8 mouse cellular contexts compared by ENCODE assay signal in genomic region chr12:64937493-64937892, GRCm38 (mm10). TPM values are rescaled to one million over a fixed set of nuclear protein-coding genes. Genes with fewer than 3 reads are reported as not detected.
DNase-seq lines count a peak whose midpoint lies in the region; ATAC-seq and TF ChIP-seq lines count a peak whose summit lies in the region.
"Had no signal": no experiment of that assay in that cellular context is flagged by ENCODE, and none has a peak within 500 bp of the region (broad histone marks: within the 10 kb centered on the region; RNA-seq: fewer than 3 reads in every experiment).

No protein-coding gene starts in this region.

- no peak overlapping the region for H3K4me2 ChIP-seq in heart, embryonic 12.5 days
- H3K4me2 ChIP-seq: hindbrain, embryonic 15.5 days had no signal

- H3K4me3 ChIP-seq in layer of hippocampus, adult 2 months = no peak overlapping the region
- no peak overlapping the region for H3K4me3 ChIP-seq in heart, embryonic 12.5 days
- H3K4me3 ChIP-seq: hindbrain, embryonic 15.5 days had no signal

- H3K9ac ChIP-seq in heart, embryonic 12.5 days = no peak overlapping the region
- H3K9ac ChIP-seq: hindbrain, embryonic 15.5 days had no signal

- DNase-seq in layer of hippocampus, adult 2 months (ENCODE audit: low spot score in 2 of 2) = no peak
- no peak for DNase-seq in layer of hippocampus, postnatal 10 days (ENCODE audit: low spot score in 2 of 2)
- peak; percentile 45 for DNase-seq in ES-CJ7 (ENCODE audit: low read depth, low spot score)
- peak; percentile 17 for DNase-seq in retina, embryonic 14.5 days (ENCODE audit: low spot score)
- no peak for DNase-seq in right cerebral cortex, postnatal 4 days

- H3K36me3 ChIP-seq in heart, embryonic 12.5 days = peaks cover 13% of the 10 kb centered on the region

- H3K9me3 ChIP-seq in heart, embryonic 12.5 days (replicated peaks) = no peaks in the 10 kb centered on the region
- H3K9me3 ChIP-seq: hindbrain, embryonic 15.5 days had no signal

- no peaks in the 10 kb centered on the region for H3K4me1 ChIP-seq in heart, embryonic 12.5 days (replicated peaks)
- H3K4me1 ChIP-seq: hindbrain, embryonic 15.5 days had no signal

- peak; percentile 69 for ATAC-seq in erythroblast, adult 5-6 weeks (replicated peaks; ENCODE audit: low FRiP score, poor library complexity, severe bottlenecking)
- ATAC-seq in heart, embryonic 12.5 days (ENCODE audit: insufficient number of reproducible peaks, low FRiP score) = no peak

- 85% methylated on average over 2 of the region's 2 CpGs for WGBS in heart, embryonic 12.5 days

- no peak overlapping the region for H3K27ac ChIP-seq in layer of hippocampus, adult 2 months
- H3K27ac ChIP-seq in heart, embryonic 12.5 days (ENCODE audit: poor library complexity, severe bottlenecking) = no peak overlapping the region
- H3K27ac ChIP-seq: hindbrain, embryonic 15.5 days had no signal

- TF ChIP-seq CTCF in layer of hippocampus, adult 2 months (conservative IDR thresholded peaks at IDR 0.05) = peak; percentile 63

- no peaks in the 10 kb centered on the region for H3K27me3 ChIP-seq in heart, embryonic 12.5 days (replicated peaks)
- H3K27me3 ChIP-seq: hindbrain, embryonic 15.5 days had no signal

RNA-seq across cellular contexts. Expression of gene Gm527, which starts 19.8 kb away (rescaled TPM):
- 10 to 100 TPM; 10.5 to 15.7 TPM for total RNA-seq in layer of hippocampus, adult 2 months (2021)
- total RNA-seq in layer of hippocampus, postnatal 10 days (2021) = 10 to 100 TPM; 13.5 to 14.7 TPM
- not detected in 2 replicates for total RNA-seq in erythroblast, adult 5-6 weeks (2015; ENCODE audit: low replicate concordance)
- total RNA-seq in erythroblast, adult 5-6 weeks (2017; ENCODE audit: low replicate concordance) = 0.26 TPM in 1 of 2 replicates, not detected in the other
- polyA plus RNA-seq in heart, embryonic 12.5 days (2016; fragmentation: Nextera tagmentation; extraction: Ambion mirVana) = 2.2 and 2.6 TPM in 2 replicates

RNA-seq across cellular contexts. Expression of gene Klhl28, which starts 27.8 kb away (rescaled TPM):
- total RNA-seq in layer of hippocampus, adult 2 months (2021) = 10 to 100 TPM; 23.7 to 25.5 TPM
- total RNA-seq in layer of hippocampus, postnatal 10 days (2021) = 10 to 100 TPM; 23.9 to 24.8 TPM
- 2.5 and 12.7 TPM in 2 replicates for total RNA-seq in erythroblast, adult 5-6 weeks (2015; ENCODE audit: low replicate concordance)
- 6.7 and 8.9 TPM in 2 replicates for total RNA-seq in erythroblast, adult 5-6 weeks (2017; ENCODE audit: low replicate concordance)
- 11.3 and 11.4 TPM in 2 replicates for polyA plus RNA-seq in heart, embryonic 12.5 days (2016; fragmentation: Nextera tagmentation; extraction: Ambion mirVana)

RNA-seq across cellular contexts. Expression of gene Togaram1, which starts 28.1 kb away (rescaled TPM):
- 10 to 100 TPM; 49.7 to 50.8 TPM for total RNA-seq in layer of hippocampus, adult 2 months (2021)
- total RNA-seq in layer of hippocampus, postnatal 10 days (2021) = 10 to 100 TPM; 34.1 to 36.1 TPM
- total RNA-seq in erythroblast, adult 5-6 weeks (2015; ENCODE audit: low replicate concordance) = 4.0 and 12.1 TPM in 2 replicates
- 11.7 and 12.6 TPM in 2 replicates for total RNA-seq in erythroblast, adult 5-6 weeks (2017; ENCODE audit: low replicate concordance)
- 19.5 and 22.1 TPM in 2 replicates for polyA plus RNA-seq in heart, embryonic 12.5 days (2016; fragmentation: Nextera tagmentation; extraction: Ambion mirVana)

Comparison
In these comparisons a context has a peak if more than half of its experiments do, and no peak if none do; other contexts are left out.
1. DNase-seq: peak in ES-CJ7 (single experiment) and retina, embryonic 14.5 days (single experiment); none in layer of hippocampus, adult 2 months (0 of 2), layer of hippocampus, postnatal 10 days (0 of 2) and right cerebral cortex, postnatal 4 days (single experiment).
2. RNA of gene Gm527, which starts 19.8 kb away (total RNA-seq): 10.5 to 15.7 TPM in layer of hippocampus, adult 2 months and 13.5 to 14.7 TPM in layer of hippocampus, postnatal 10 days; 0.26 TPM in erythroblast, adult 5-6 weeks; every median in the first group is over 4 times any median in the second.